Mouse (Mus musculus): ENCODE measurements around the gene Rnf169.

DNA sequence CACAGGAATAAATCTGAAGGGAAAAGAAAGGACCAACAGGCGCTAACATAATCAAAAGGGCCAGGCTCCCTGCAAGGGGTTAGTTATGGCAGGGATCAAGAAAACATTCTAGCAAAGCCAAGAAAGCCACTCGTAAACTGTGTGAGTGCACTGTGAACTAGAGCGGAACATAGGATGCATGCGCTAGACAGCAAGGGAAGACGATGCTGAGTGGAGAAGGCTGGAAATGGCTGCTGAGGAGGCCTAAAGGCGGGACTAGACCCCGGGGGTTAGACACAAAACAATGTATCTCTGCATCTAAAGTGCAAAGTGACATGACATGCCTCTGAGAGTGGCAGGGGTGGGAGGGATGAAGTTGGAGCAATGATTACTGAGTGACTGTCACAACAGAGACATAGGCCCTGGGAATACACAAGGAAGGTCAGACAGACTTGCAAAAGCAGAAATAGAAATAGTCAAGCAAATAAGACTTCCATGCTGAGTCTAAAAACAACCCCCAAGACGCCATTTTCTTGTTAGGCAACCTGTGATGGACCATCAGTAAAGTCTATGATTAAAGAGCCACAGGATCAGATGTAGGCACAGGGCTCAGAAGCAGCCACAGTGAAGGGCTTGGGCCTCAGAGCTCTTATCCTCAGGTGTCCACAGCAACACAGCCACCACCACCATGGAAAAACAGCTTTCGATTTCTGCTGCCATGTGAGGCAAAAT lies 14.1 kb downstream of the Rnf169 start:
- no peak for TF ChIP-seq CTCF (IDR thresholded peaks at IDR 0.05; ENCODE audit: borderline replicate concordance, insufficient read depth, low read depth, low read length)
- TF ChIP-seq POLR2A (IDR thresholded peaks at IDR 0.05; ENCODE audit: borderline replicate concordance, insufficient read depth, low read length) = no peak
